Mouse (Mus musculus) embryonic fibroblast, embryonic 13.5 days (primary cell): Measurements from ENCODE around the gene Ralgps2.

Source experiments
- CTCF ChIP-seq: IDR thresholded peaks from 2 replicates; pipeline ENCODE4 v1.5.1; 2011; ENCODE audit warnings: mild to moderate bottlenecking, control low read depth, low read length, moderate library complexity, borderline replicate concordance; ENCODE audit not compliant: insufficient read depth
- POLR2A ChIP-seq: IDR thresholded peaks from 2 replicates; pipeline ENCODE4 v1.6.1; 2011; ENCODE audit warnings: low read depth, mild to moderate bottlenecking, control low read depth, low read length, moderate library complexity

GRCm38 (mm10) chr1:156978656-156979055 is 39.2 kb upstream of the Ralgps2 start:
- TF ChIP-seq POLR2A (no peak), CTCF (no peak)
